Mouse (Mus musculus) kidney, adult 2 months (tissue): ENCODE results near the gene Csgalnact2.

Experiments
- CTCF ChIP-seq: fragments of 200-500 bp; conservative IDR thresholded peaks from 2 replicates; pipeline ENCODE4 v1.5.1; 2011; ENCODE audit warnings: low read depth, mild to moderate bottlenecking, control low read depth, low read length, moderate library complexity, mixed read lengths; ENCODE audit not compliant: insufficient read depth, insufficient read length
- POLR2A ChIP-seq: fragments of 200-500 bp; IDR thresholded peaks from one replicate; pipeline ENCODE4 v1.6.1; 2011; ENCODE audit warnings: low read depth, low read length, control low read depth

- TF ChIP-seq CTCF: no peak
- no peak for TF ChIP-seq POLR2A
Measured at GRCm38 (mm10) chr6:118083608-118084007, 55.3 kb downstream of the Csgalnact2 start.
